ENCODE assay signal across 10 mouse cellular contexts in the genomic region with DNA sequence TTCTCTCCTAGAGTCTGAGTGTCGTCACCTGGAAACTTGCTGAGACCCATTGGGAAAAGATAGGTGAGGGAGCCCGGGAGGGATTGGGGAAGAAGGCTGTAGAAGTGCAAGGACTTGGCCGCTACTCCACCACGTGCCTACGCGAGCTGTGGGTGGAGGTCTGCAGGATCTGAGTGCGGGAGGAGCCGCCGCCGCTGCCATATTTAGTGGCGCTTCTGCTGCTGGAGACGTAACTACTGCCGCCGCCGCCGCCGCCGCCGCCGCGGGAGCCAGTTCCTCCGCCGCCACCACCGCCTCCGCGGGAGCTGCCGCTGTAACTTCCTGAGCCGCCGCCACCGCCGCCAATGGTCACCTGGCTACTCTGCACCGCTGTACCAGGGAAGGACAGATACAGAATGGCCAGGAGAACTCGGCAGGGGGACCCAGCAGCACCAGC. TPM values are rescaled to one million over a fixed set of nuclear protein-coding genes. Genes with fewer than 3 reads are reported as not detected.
DNase-seq lines count a peak whose midpoint lies in the region; ATAC-seq and TF ChIP-seq lines count a peak whose summit lies in the region.
"Had no signal": no experiment of that assay in that cellular context is flagged by ENCODE, and none has a peak within 500 bp of the region (broad histone marks: within the 10 kb centered on the region; RNA-seq: fewer than 3 reads in every experiment).

No protein-coding gene starts in this region.

- peak; percentile 62 for DNase-seq in ZHBTc4 (ENCODE audit: low read depth, low spot score)
- peak; percentile 63 for DNase-seq in forebrain, embryonic 14.5 days (ENCODE audit: low spot score)
- peak; percentile 53 for DNase-seq in hindbrain, postnatal 0 days (ENCODE audit: low spot score)
- DNase-seq in limb, embryonic 10.5 days (ENCODE audit: low spot score) = peak; percentile 78
- DNase-seq in right cerebral cortex, postnatal 36 days (ENCODE audit: low spot score in 2 of 2) = peak; percentile 65 to 69

- H3K4me3 ChIP-seq in ES-Bruce4 (ENCODE audit: low read depth, low read length) = peak overlapping the region; percentile 57
- peak overlapping the region; percentile 35 for H3K4me3 ChIP-seq in forebrain, embryonic 14.5 days (ENCODE audit: low read depth, low read length)
- H3K4me3 ChIP-seq in hindbrain, postnatal 0 days (ENCODE audit: low read length) = peak overlapping the region; percentile 40
- H3K4me3 ChIP-seq in limb, embryonic 10.5 days = peak overlapping the region; percentile 55

- no peak for TF ChIP-seq CTCF in ES-Bruce4 (IDR thresholded peaks at IDR 0.05; ENCODE audit: low read depth, low read length)
- peak; percentile 28; the same call in 1 of the 2 replicates for TF ChIP-seq CTCF in hindbrain, postnatal 0 days (IDR thresholded peaks at IDR 0.05; ENCODE audit: low read depth)

- 0% methylated on average over 18 of the region's 33 CpGs for WGBS in forebrain, embryonic 14.5 days
- WGBS in hindbrain, postnatal 0 days = under 1% methylated on average over 33 of the region's 33 CpGs
- WGBS in limb, embryonic 10.5 days = under 1% methylated on average over 33 of the region's 33 CpGs

- H3K4me2 ChIP-seq in forebrain, embryonic 14.5 days (ENCODE audit: low read length) = peak overlapping the region; percentile 67
- peak overlapping the region; percentile 80 for H3K4me2 ChIP-seq in hindbrain, postnatal 0 days (ENCODE audit: low read depth, low read length)

- TF ChIP-seq POLR2A in ES-Bruce4 (IDR thresholded peaks at IDR 0.05; ENCODE audit: insufficient read depth, low read length) = no peak

- peak overlapping the region; percentile 55 for H3K9ac ChIP-seq in ES-Bruce4 (ENCODE audit: low read depth, poor library complexity, severe bottlenecking)
- H3K9ac ChIP-seq in forebrain, embryonic 14.5 days (ENCODE audit: low read length) = peak overlapping the region; percentile 52
- H3K9ac ChIP-seq in hindbrain, postnatal 0 days (replicated peaks; ENCODE audit: low read length) = peak overlapping the region; percentile 47

- no peaks in the 10 kb centered on the region for H3K36me3 ChIP-seq in ES-Bruce4 (ENCODE audit: control insufficient read depth, insufficient read depth, low read length, poor library complexity, severe bottlenecking)
- H3K36me3 ChIP-seq in forebrain, embryonic 14.5 days (ENCODE audit: control insufficient read depth, insufficient read depth, low read length) = no peaks in the 10 kb centered on the region
- H3K36me3 ChIP-seq in hindbrain, postnatal 0 days (ENCODE audit: insufficient read depth, low read length) = no peaks in the 10 kb centered on the region
- H3K36me3 ChIP-seq in limb, embryonic 10.5 days = no peaks in the 10 kb centered on the region

- no peak for TF ChIP-seq EP300 in ES-Bruce4 (IDR thresholded peaks at IDR 0.05; ENCODE audit: insufficient read depth, low read depth, low read length)

- no peaks in the 10 kb centered on the region for H3K4me1 ChIP-seq in ES-Bruce4 (ENCODE audit: control insufficient read depth, insufficient read depth, low read length)
- H3K4me1 ChIP-seq in forebrain, embryonic 14.5 days (ENCODE audit: control insufficient read depth, insufficient read depth, low read length) = no peaks in the 10 kb centered on the region; the same call in 1 of the 2 replicates
- peaks cover 5% of the 10 kb centered on the region; the same call in 1 of the 2 replicates for H3K4me1 ChIP-seq in hindbrain, postnatal 0 days (ENCODE audit: insufficient read depth, low read length)
- H3K4me1 ChIP-seq in limb, embryonic 10.5 days = peaks cover 23% of the 10 kb centered on the region

- H3K27ac ChIP-seq in ES-Bruce4 (ENCODE audit: insufficient read depth, low read length) = no peak overlapping the region
- H3K27ac ChIP-seq in forebrain, embryonic 14.5 days (ENCODE audit: low read depth, low read length) = no peak overlapping the region
- peak overlapping the region; percentile 51; the same call in 1 of the 2 replicates for H3K27ac ChIP-seq in hindbrain, postnatal 0 days
- peak overlapping the region; percentile 30; the same call in 1 of the 2 replicates for H3K27ac ChIP-seq in limb, embryonic 10.5 days

- H3K9me3 ChIP-seq in ES-Bruce4 (replicated peaks; ENCODE audit: control insufficient read depth, insufficient read depth, low read length, poor library complexity, severe bottlenecking) = no peaks in the 10 kb centered on the region
- H3K9me3 ChIP-seq in forebrain, embryonic 14.5 days (replicated peaks; ENCODE audit: control insufficient read depth, low read length) = no peaks in the 10 kb centered on the region
- H3K9me3 ChIP-seq in hindbrain, postnatal 0 days (ENCODE audit: low read length) = no peaks in the 10 kb centered on the region
- H3K9me3 ChIP-seq in limb, embryonic 10.5 days (replicated peaks) = no peaks in the 10 kb centered on the region

- ATAC-seq in forebrain, embryonic 14.5 days = peak; percentile 54
- peak; percentile 61; the same call in 1 of the 2 replicates for ATAC-seq in hindbrain, postnatal 0 days
- ATAC-seq in megakaryocyte progenitor cell, adult 5-6 weeks (replicated peaks; ENCODE audit: poor library complexity) = peak; percentile 52
- no peak for ATAC-seq in erythroid progenitor cell, adult 5-6 weeks (replicated peaks; ENCODE audit: low FRiP score, poor library complexity, severe bottlenecking)

- H3K27me3 ChIP-seq in ES-Bruce4 (ENCODE audit: control insufficient read depth, insufficient read depth, low read length, poor library complexity, severe bottlenecking) = no peaks in the 10 kb centered on the region
- H3K27me3 ChIP-seq in forebrain, embryonic 14.5 days (replicated peaks; ENCODE audit: control insufficient read depth, insufficient read depth, low read length) = peaks cover 17% of the 10 kb centered on the region
- H3K27me3 ChIP-seq in hindbrain, postnatal 0 days (ENCODE audit: insufficient read depth, low read length) = no peaks in the 10 kb centered on the region
- H3K27me3 ChIP-seq in limb, embryonic 10.5 days (ENCODE audit: low read depth, poor library complexity, severe bottlenecking) = peaks cover 87% of the 10 kb centered on the region

RNA-seq across cellular contexts. Expression of a gene that starts 9.2 kb away (rescaled TPM):
- not detected in 2 replicates for polyA plus RNA-seq in ES-Bruce4 (2011; ENCODE audit: insufficient read depth, insufficient read length, low read depth, missing spikeins)
- polyA plus RNA-seq in forebrain, embryonic 14.5 days (2014; fragmentation: Nextera tagmentation; extraction: Ambion mirVana) = 5.2 and 7.0 TPM in 2 replicates
- total RNA-seq in hindbrain, postnatal 0 days (2014; rRNA removed) = 7.5 and 13.7 TPM in 2 replicates
- polyA plus RNA-seq in hindbrain, postnatal 0 days (2015; fragmentation: Nextera tagmentation; extraction: Ambion mirVana) = 18.2 and 19.4 TPM in 2 replicates
- polyA plus RNA-seq in limb, embryonic 10.5 days (2016; fragmentation: Nextera tagmentation; extraction: Ambion mirVana) = 0.59 and 0.96 TPM in 2 replicates
- not detected in 2 replicates for total RNA-seq in megakaryocyte progenitor cell, adult 5-6 weeks (2015)
- not detected in 2 replicates for total RNA-seq in megakaryocyte progenitor cell, adult 5-6 weeks (2017)
- not detected in 2 replicates for total RNA-seq in erythroid progenitor cell, adult 5-6 weeks (2015; ENCODE audit: low replicate concordance)
- not detected in 2 replicates for total RNA-seq in erythroid progenitor cell, adult 5-6 weeks (2017; ENCODE audit: low replicate concordance)

RNA-seq across cellular contexts. Expression of a gene that starts 9.8 kb away (rescaled TPM):
- not detected in 2 replicates for polyA plus RNA-seq in ES-Bruce4 (2011; ENCODE audit: insufficient read depth, insufficient read length, low read depth, missing spikeins)
- 0.32 and 0.91 TPM in 2 replicates for polyA plus RNA-seq in forebrain, embryonic 14.5 days (2014; fragmentation: Nextera tagmentation; extraction: Ambion mirVana)
- 0.22 and 0.68 TPM in 2 replicates for total RNA-seq in hindbrain, postnatal 0 days (2014; rRNA removed)
- 0.49 and 1.2 TPM in 2 replicates for polyA plus RNA-seq in hindbrain, postnatal 0 days (2015; fragmentation: Nextera tagmentation; extraction: Ambion mirVana)
- polyA plus RNA-seq in limb, embryonic 10.5 days (2016; fragmentation: Nextera tagmentation; extraction: Ambion mirVana) = not detected in 2 replicates
- not detected in 2 replicates for total RNA-seq in megakaryocyte progenitor cell, adult 5-6 weeks (2015)
- not detected in 2 replicates for total RNA-seq in megakaryocyte progenitor cell, adult 5-6 weeks (2017)
- not detected in 2 replicates for total RNA-seq in erythroid progenitor cell, adult 5-6 weeks (2015; ENCODE audit: low replicate concordance)
- not detected in 2 replicates for total RNA-seq in erythroid progenitor cell, adult 5-6 weeks (2017; ENCODE audit: low replicate concordance)
- polyA plus RNA-seq: spleen, adult 2 months had no signal

RNA-seq across cellular contexts. Expression of a gene that starts 33.0 kb away (rescaled TPM):
- polyA plus RNA-seq in ES-Bruce4 (2011; ENCODE audit: insufficient read depth, insufficient read length, low read depth, missing spikeins) = not detected in 2 replicates
- not detected in 2 replicates for polyA plus RNA-seq in forebrain, embryonic 14.5 days (2014; fragmentation: Nextera tagmentation; extraction: Ambion mirVana)
- 0.05 TPM in 1 of 2 replicates, not detected in the other for total RNA-seq in hindbrain, postnatal 0 days (2014; rRNA removed)
- 0.08 TPM in 1 of 2 replicates, not detected in the other for polyA plus RNA-seq in hindbrain, postnatal 0 days (2015; fragmentation: Nextera tagmentation; extraction: Ambion mirVana)
- polyA plus RNA-seq in limb, embryonic 10.5 days (2016; fragmentation: Nextera tagmentation; extraction: Ambion mirVana) = not detected in 2 replicates
- total RNA-seq in megakaryocyte progenitor cell, adult 5-6 weeks (2015) = not detected in 2 replicates
- total RNA-seq in megakaryocyte progenitor cell, adult 5-6 weeks (2017) = not detected in 2 replicates
- total RNA-seq in erythroid progenitor cell, adult 5-6 weeks (2015; ENCODE audit: low replicate concordance) = not detected in 2 replicates
- not detected in 2 replicates for total RNA-seq in erythroid progenitor cell, adult 5-6 weeks (2017; ENCODE audit: low replicate concordance)
- polyA plus RNA-seq: frontal cortex, adult 2 months; spleen, adult 2 months had no signal

RNA-seq across cellular contexts. Expression of a gene that starts 41.8 kb away (rescaled TPM):
- not detected in 2 replicates for polyA plus RNA-seq in ES-Bruce4 (2011; ENCODE audit: insufficient read depth, insufficient read length, low read depth, missing spikeins)
- polyA plus RNA-seq in forebrain, embryonic 14.5 days (2014; fragmentation: Nextera tagmentation; extraction: Ambion mirVana) = not detected in 2 replicates
- 0.37 TPM in 1 of 2 replicates, not detected in the other for total RNA-seq in hindbrain, postnatal 0 days (2014; rRNA removed)
- polyA plus RNA-seq in hindbrain, postnatal 0 days (2015; fragmentation: Nextera tagmentation; extraction: Ambion mirVana) = 0.21 and 0.37 TPM in 2 replicates
- polyA plus RNA-seq in limb, embryonic 10.5 days (2016; fragmentation: Nextera tagmentation; extraction: Ambion mirVana) = not detected in 2 replicates
- not detected in 2 replicates for total RNA-seq in megakaryocyte progenitor cell, adult 5-6 weeks (2015)
- total RNA-seq in megakaryocyte progenitor cell, adult 5-6 weeks (2017) = not detected in 2 replicates
- total RNA-seq in erythroid progenitor cell, adult 5-6 weeks (2015; ENCODE audit: low replicate concordance) = not detected in 2 replicates
- total RNA-seq in erythroid progenitor cell, adult 5-6 weeks (2017; ENCODE audit: low replicate concordance) = not detected in 2 replicates
- polyA plus RNA-seq: spleen, adult 2 months had no signal

RNA-seq across cellular contexts. Expression of a gene that starts 57.6 kb away (rescaled TPM):
- polyA plus RNA-seq in ES-Bruce4 (2011; ENCODE audit: insufficient read depth, insufficient read length, low read depth, missing spikeins) = not detected in 2 replicates
- 0.36 and 0.81 TPM in 2 replicates for polyA plus RNA-seq in forebrain, embryonic 14.5 days (2014; fragmentation: Nextera tagmentation; extraction: Ambion mirVana)
- total RNA-seq in hindbrain, postnatal 0 days (2014; rRNA removed) = 1.5 and 1.7 TPM in 2 replicates
- 2.4 and 2.5 TPM in 2 replicates for polyA plus RNA-seq in hindbrain, postnatal 0 days (2015; fragmentation: Nextera tagmentation; extraction: Ambion mirVana)
- not detected in 2 replicates for polyA plus RNA-seq in limb, embryonic 10.5 days (2016; fragmentation: Nextera tagmentation; extraction: Ambion mirVana)
- not detected in 2 replicates for total RNA-seq in megakaryocyte progenitor cell, adult 5-6 weeks (2015)
- not detected in 2 replicates for total RNA-seq in megakaryocyte progenitor cell, adult 5-6 weeks (2017)
- total RNA-seq in erythroid progenitor cell, adult 5-6 weeks (2015; ENCODE audit: low replicate concordance) = not detected in 2 replicates
- total RNA-seq in erythroid progenitor cell, adult 5-6 weeks (2017; ENCODE audit: low replicate concordance) = not detected in 2 replicates
- polyA plus RNA-seq: spleen, adult 2 months had no signal

Comparison
In these comparisons a context has a peak if more than half of its experiments do, and no peak if none do; other contexts are left out.
1. H3K27ac ChIP-seq: peak in hindbrain, postnatal 0 days (single experiment) and limb, embryonic 10.5 days (single experiment); none in ES-Bruce4 (single experiment) and forebrain, embryonic 14.5 days (single experiment).
2. Peak in every context shown above with its lines, with median percentiles within 50 percentile points of each other: H3K4me3 ChIP-seq, H3K9ac ChIP-seq and DNase-seq.